Mouse (Mus musculus) heart, postnatal 0 days (tissue): Measurements from ENCODE around the gene Gm11111. TPM values are rescaled to one million over a fixed set of nuclear protein-coding genes. Genes with fewer than 3 reads are reported as not detected.

Experiments used
- ATAC-seq: fragments of 200-750 bp; cut with Nextera tagmentation; 2 replicates; pipeline ENCODE4 v1.8.0; 2017; ENCODE audit warnings: low read depth, moderate number of reproducible peaks, moderate library complexity; ENCODE audit not compliant: insufficient read depth
- DNase-seq: peaks from one replicate; pipeline ENCODE4 v3.0.0-alpha.2; 2016; ENCODE audit warnings: low spot score
- H3K27ac ChIP-seq: fragments of 300-500 bp; sonication (generic); 2 replicates; pipeline ENCODE4 v1.5.1; 2014; ENCODE audit warnings: low read depth, mild to moderate bottlenecking
- H3K27me3 ChIP-seq: fragments of 300-500 bp; sonication (generic); 2 replicates; pipeline ENCODE4 v1.6.1; 2014; ENCODE audit warnings: low read length, mixed read lengths; ENCODE audit not compliant: control insufficient read depth, insufficient read depth
- H3K36me3 ChIP-seq: fragments of 300-500 bp; sonication (generic); replicated peaks from 2 replicates; pipeline ENCODE4 v1.6.1; 2014; ENCODE audit warnings: low read length, mixed read lengths; ENCODE audit not compliant: control insufficient read depth, insufficient read depth
- H3K4me1 ChIP-seq: fragments of 300-500 bp; sonication (generic); 2 replicates; pipeline ENCODE4 v1.6.1; 2014; ENCODE audit warnings: antibody characterized with exemption; ENCODE audit not compliant: control insufficient read depth, insufficient read depth
- H3K4me2 ChIP-seq: fragments of 300-500 bp; sonication (generic); 2 replicates; pipeline ENCODE4 v1.6.1; 2014; ENCODE audit warnings: low read depth, mild to moderate bottlenecking, low read length, moderate library complexity
- H3K4me3 ChIP-seq: fragments of 300-500 bp; sonication (generic); 2 replicates; pipeline ENCODE4 v1.5.1; 2014; ENCODE audit warnings: low read depth, low read length
- H3K9ac ChIP-seq: fragments of 300-500 bp; sonication (generic); replicated peaks from 2 replicates; pipeline ENCODE4 v1.6.1; 2014; ENCODE audit warnings: low read depth, low read length, mixed read lengths
- H3K9me3 ChIP-seq: fragments of 300-500 bp; sonication (generic); replicated peaks from 2 replicates; pipeline ENCODE4 v1.6.1; 2016; ENCODE audit warnings: low read length; ENCODE audit not compliant: control insufficient read depth
- CTCF ChIP-seq: IDR thresholded peaks from 2 replicates; pipeline ENCODE4 v1.5.1; 2016; ENCODE audit warnings: antibody characterized with exemption, control low read depth, low read depth
- EP300 ChIP-seq: IDR thresholded peaks from 2 replicates; pipeline ENCODE4 v1.6.1; 2016; ENCODE audit warnings: antibody characterized with exemption, low read depth
- WGBS: fragments of 180-500 bp; shearing (Covaris S2); extraction: QIAGEN DNeasy Blood & Tissue Kit; methylation state at CpG from one replicate; pipeline ENCODE4 v1.1.7; 2014; 5-methylcytosine and 5-hydroxymethylcytosine counted together
- polyA plus RNA-seq: library from polyadenylated mRNA; unstranded; fragments of >200 nt; fragmentation: Nextera tagmentation; extraction: Ambion mirVana; gene quantifications from 2 replicates; pipeline ENCODE4 v1.2.1, GENCODE M21; 2015
- total RNA-seq: library from RNA; depleted of rRNA; stranded (reverse); fragments of >200 nt; gene quantifications from 2 replicates; pipeline ENCODE4 v1.2.3, GENCODE M21; 2014; ENCODE audit warnings: low replicate concordance; rRNA removed

Gm11111 gene
- total RNA-seq (not detected in 2 replicates), polyA plus RNA-seq (not detected in 2 replicates)

- Histone ChIP-seq H3K4me3 (no peak within 1 kb of the TSS), H3K27me3 (no peaks in the 10 kb centered on the region), H3K4me2 (no peak within 1 kb of the TSS), H3K9ac (no peak within 1 kb of the TSS), H3K27ac (no peak within 1 kb of the TSS), H3K4me1 (no peaks in the 10 kb centered on the region), H3K9me3 (no peaks in the 10 kb centered on the region), H3K36me3 (no peaks in the 10 kb centered on the region)
- ATAC-seq (no peak), DNase-seq (no peak)
- TF ChIP-seq CTCF, result no peak
- no peak for TF ChIP-seq EP300
Measured at GRCm38 (mm10) chr5:98552395-98552794, at the start of gene Gm11111. TSS of gene Gm11111 (plus strand) at chr5:98552695.

- Histone ChIP-seq H3K27ac (no peak overlapping the region), H3K4me2 (no peak overlapping the region), H3K27me3 (no peaks in the 10 kb centered on the region), H3K36me3 (no peaks in the 10 kb centered on the region), H3K4me1 (no peaks in the 10 kb centered on the region), H3K9me3 (no peaks in the 10 kb centered on the region), H3K9ac (no peak overlapping the region), H3K4me3 (no peak overlapping the region)
- ATAC-seq, result no peak
- WGBS, result 69% methylated on average over 7 of the region's 7 CpGs
- TF ChIP-seq EP300 (no peak), CTCF (no peak)
- DNase-seq, result no peak
Measured at GRCm38 (mm10) chr5:98516214-98516613, 36.3 kb upstream of the Gm11111 start.

- no peak overlapping the region for H3K4me3 ChIP-seq
- DNase-seq (no peak), ATAC-seq (no peak)
- WGBS, result 58% methylated on average over 2 of the region's 2 CpGs
- H3K4me2 ChIP-seq, result no peak overlapping the region
- H3K36me3 ChIP-seq, result no peaks in the 10 kb centered on the region
- no peaks in the 10 kb centered on the region for H3K27me3 ChIP-seq
- H3K4me1 ChIP-seq, result peaks cover 7% of the 10 kb centered on the region
- no peak overlapping the region for H3K9ac ChIP-seq
- TF ChIP-seq EP300 (no peak), CTCF (no peak)
- H3K27ac ChIP-seq, result no peak overlapping the region
- H3K9me3 ChIP-seq, result no peaks in the 10 kb centered on the region
Measured at GRCm38 (mm10) chr5:98520118-98520517, 32.4 kb upstream of the Gm11111 start.

GRCm38 (mm10) chr5:98522270-98522977 lies 30.1 kb upstream of the Gm11111 start:
- DNase-seq, result no peak
- TF ChIP-seq CTCF (no peak), EP300 (no peak)
- Histone ChIP-seq H3K27ac (no peak overlapping the region), H3K4me2 (no peak overlapping the region), H3K36me3 (no peaks in the 10 kb centered on the region), H3K27me3 (no peaks in the 10 kb centered on the region), H3K9me3 (no peaks in the 10 kb centered on the region), H3K9ac (no peak overlapping the region), H3K4me1 (peaks cover 7% of the 10 kb centered on the region), H3K4me3 (no peak overlapping the region)
- 83% methylated on average over 7 of the region's 7 CpGs for WGBS
- ATAC-seq, result no peak

- TF ChIP-seq EP300 (no peak), CTCF (no peak)
- no peaks in the 10 kb centered on the region for H3K9me3 ChIP-seq
- H3K4me3 ChIP-seq, result no peak overlapping the region
- H3K27ac ChIP-seq, result no peak overlapping the region
- 28% methylated on average over 7 of the region's 7 CpGs for WGBS
- ATAC-seq (no peak), DNase-seq (no peak)
- no peaks in the 10 kb centered on the region for H3K36me3 ChIP-seq
- no peaks in the 10 kb centered on the region for H3K27me3 ChIP-seq
- no peak overlapping the region for H3K4me2 ChIP-seq
- peaks cover 7% of the 10 kb centered on the region for H3K4me1 ChIP-seq
- no peak overlapping the region for H3K9ac ChIP-seq
Measured at GRCm38 (mm10) chr5:98523050-98523449, 29.4 kb upstream of the Gm11111 start.

GRCm38 (mm10) chr5:98523783-98524182 lies 28.7 kb upstream of the Gm11111 start:
- TF ChIP-seq EP300, result no peak
- TF ChIP-seq CTCF, result no peak
- no peak for ATAC-seq
- H3K9me3 ChIP-seq, result no peaks in the 10 kb centered on the region
- H3K27ac ChIP-seq, result no peak overlapping the region
- no peak overlapping the region for H3K9ac ChIP-seq
- no peak overlapping the region for H3K4me2 ChIP-seq
- no peaks in the 10 kb centered on the region for H3K27me3 ChIP-seq
- WGBS, result 94% methylated on average over 1 of the region's 1 CpGs
- H3K36me3 ChIP-seq, result no peaks in the 10 kb centered on the region
- no peak overlapping the region for H3K4me3 ChIP-seq
- H3K4me1 ChIP-seq, result peaks cover 7% of the 10 kb centered on the region
- DNase-seq, result no peak
